Mouse (Mus musculus) C2C12 (cell line): Measurements from ENCODE around the gene Atmin.

ENCODE experiments used
- CEBPB ChIP-seq: IDR thresholded peaks from one replicate; pipeline ENCODE4 v1.6.1; 2011; ENCODE audit warnings: low read depth, mild to moderate bottlenecking, control low read depth, moderate library complexity
- CTCF ChIP-seq: IDR thresholded peaks from one replicate; pipeline ENCODE4 v1.5.1; 2011; ENCODE audit not compliant: control insufficient read depth, insufficient read depth, insufficient read length
- MYOG ChIP-seq: IDR thresholded peaks from one replicate; pipeline ENCODE4 v1.6.1; 2011; ENCODE audit not compliant: control insufficient read depth, insufficient read length; ENCODE audit errors: extremely low read depth

- no peak for TF ChIP-seq CTCF
- TF ChIP-seq CEBPB: no peak
- no peak for TF ChIP-seq MYOG
Observed at GRCm38 (mm10) chr8:116952428-116952827, 9.2 kb downstream of the Atmin start.
